Mouse (Mus musculus) bone marrow, adult 2 months (tissue): ENCODE data around the gene Slc5a11.

ENCODE experiments used
- CTCF ChIP-seq: fragments of 200-500 bp; IDR thresholded peaks from 2 replicates; pipeline ENCODE4 v1.5.1; 2011; ENCODE audit warnings: low read length, control low read depth; ENCODE audit not compliant: control insufficient read depth, insufficient read depth
- POLR2A ChIP-seq: fragments of 200-500 bp; IDR thresholded peaks from 2 replicates; pipeline ENCODE4 v1.6.1; 2011; ENCODE audit warnings: low read depth, mild to moderate bottlenecking, control low read depth, low read length, borderline replicate concordance; ENCODE audit not compliant: control insufficient read depth

DNA sequence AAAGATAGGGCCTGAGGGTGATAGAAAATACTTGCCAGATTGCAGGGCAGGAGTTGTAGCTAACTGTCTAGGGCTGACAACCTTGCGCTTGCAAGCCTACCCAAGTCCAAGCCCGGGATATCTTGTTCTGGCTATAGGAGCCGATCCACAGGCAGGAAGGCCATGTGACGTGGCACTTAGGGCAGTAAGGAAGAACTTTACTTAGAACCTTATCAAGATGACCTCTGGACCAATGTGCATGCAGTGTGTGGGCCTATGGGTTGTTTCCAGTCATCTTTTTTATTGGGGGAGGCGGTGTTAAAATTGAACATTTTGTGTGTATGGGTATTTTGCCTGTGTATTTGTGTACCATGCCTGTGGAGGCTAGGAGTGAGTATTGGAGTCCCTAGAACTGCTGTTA, 18.1 kb upstream of the Slc5a11 start:
- no peak for TF ChIP-seq POLR2A
- TF ChIP-seq CTCF, result no peak
